Mouse (Mus musculus) mouse embryonic stem cell (cell line): Measurements from ENCODE around the gene Nelfa.

Experiments used
- in situ Hi-C, 2 experiments: fragments of 300-500 bp; cut with MboI; formaldehyde crosslinking; loops; 1 replicate in 1 of 2; 3 replicates in 1 of 2; pipeline ENCODE4 v1.14.3; 2019 to 2020; ENCODE audit warnings: low sequenced_read_pairs in 2 of 2, low pct_unique_long_range_greater_than_20kb in 1 of 2, mixed read lengths in 1 of 2; ENCODE audit not compliant: unreplicated experiment in 1 of 2

Gene Nelfa

DNA sequence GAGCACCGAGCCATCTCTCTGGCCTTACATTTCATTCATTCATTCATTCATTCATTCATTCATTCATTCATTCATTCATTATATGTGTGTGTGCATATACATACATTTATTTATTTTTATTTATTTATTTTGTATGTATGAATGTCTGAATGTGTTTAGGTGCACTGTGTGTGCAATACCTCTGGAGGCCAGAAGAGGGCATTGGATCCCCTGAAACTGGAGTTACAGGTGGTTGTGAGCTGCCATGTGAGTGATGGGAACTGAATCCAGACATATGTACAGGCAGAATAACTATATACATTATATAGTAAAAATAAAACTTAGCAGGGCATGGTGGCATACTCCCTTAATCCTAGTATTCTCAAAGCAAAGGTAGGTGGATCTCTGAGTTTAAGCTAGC is 83.1 kb downstream of the Nelfa start:
- in situ Hi-C loops, result no loop called here

DNA sequence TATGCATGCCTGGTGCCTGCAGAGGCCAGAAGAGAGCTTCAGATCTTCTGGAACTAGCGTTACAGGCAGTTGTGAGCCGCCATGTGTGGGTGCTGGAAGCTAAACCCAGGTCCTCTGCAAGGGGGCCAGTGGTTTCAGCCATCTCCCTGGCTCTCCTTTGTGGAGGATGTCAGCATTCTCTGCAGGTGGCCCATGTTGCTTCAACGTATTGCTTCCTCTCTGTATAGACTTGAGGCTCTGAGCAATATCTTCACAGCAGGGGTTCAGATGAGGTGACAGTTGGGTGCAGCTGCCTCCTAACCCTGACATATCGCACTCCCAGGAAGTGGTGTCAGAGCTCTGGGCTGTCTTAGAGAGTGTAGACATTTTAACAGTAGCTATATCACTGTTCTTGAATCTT is 84.7 kb downstream of the Nelfa start:
- in situ Hi-C loops, result no loop called here
